Mouse (Mus musculus) megakaryocyte, embryonic 14.5 days (primary cell): ENCODE measurements around the gene Gad2. TPM values are rescaled to one million over a fixed set of nuclear protein-coding genes. Genes with fewer than 3 reads are reported as not detected.
A peak's percentile ranks its signal among the peaks of the same experiment; 100 is the strongest.

Experiments used
- H3K27me3 ChIP-seq: replicated peaks from 2 replicates; pipeline ENCODE3; 2012; ENCODE audit warnings: inconsistent platforms
- H3K36me3 ChIP-seq: replicated peaks from 2 replicates; pipeline ENCODE3; 2012; ENCODE audit warnings: low read length, inconsistent platforms, mixed read lengths
- H3K4me1 ChIP-seq: 2 replicates; pipeline ENCODE4 v1.6.1; 2012; ENCODE audit warnings: inconsistent platforms
- H3K4me3 ChIP-seq: replicated peaks from 2 replicates; pipeline ENCODE3; 2012; ENCODE audit warnings: moderate library complexity, mild to moderate bottlenecking, inconsistent platforms
- H3K9me3 ChIP-seq: 2 replicates; pipeline ENCODE4 v1.6.1; 2012; ENCODE audit warnings: inconsistent platforms
- FLI1 ChIP-seq: IDR thresholded peaks from 2 replicates; pipeline ENCODE4 v1.6.1; 2012; ENCODE audit warnings: low read length, inconsistent platforms, mixed read lengths
- GATA1 ChIP-seq: IDR thresholded peaks from 3 replicates; pipeline ENCODE4 v1.6.1; 2012; ENCODE audit warnings: mixed read lengths, low read length, inconsistent platforms, borderline replicate concordance
- polyA plus RNA-seq: library from polyadenylated mRNA; stranded (reverse); fragments of >175 nt; gene quantifications from 2 replicates; pipeline ENCODE4 v1.2.3, GENCODE M21; 2012; ENCODE audit warnings: low replicate concordance; ENCODE audit not compliant: insufficient read depth

Gene Gad2
- polyA plus RNA-seq, 1 experiment, result not detected

DNA sequence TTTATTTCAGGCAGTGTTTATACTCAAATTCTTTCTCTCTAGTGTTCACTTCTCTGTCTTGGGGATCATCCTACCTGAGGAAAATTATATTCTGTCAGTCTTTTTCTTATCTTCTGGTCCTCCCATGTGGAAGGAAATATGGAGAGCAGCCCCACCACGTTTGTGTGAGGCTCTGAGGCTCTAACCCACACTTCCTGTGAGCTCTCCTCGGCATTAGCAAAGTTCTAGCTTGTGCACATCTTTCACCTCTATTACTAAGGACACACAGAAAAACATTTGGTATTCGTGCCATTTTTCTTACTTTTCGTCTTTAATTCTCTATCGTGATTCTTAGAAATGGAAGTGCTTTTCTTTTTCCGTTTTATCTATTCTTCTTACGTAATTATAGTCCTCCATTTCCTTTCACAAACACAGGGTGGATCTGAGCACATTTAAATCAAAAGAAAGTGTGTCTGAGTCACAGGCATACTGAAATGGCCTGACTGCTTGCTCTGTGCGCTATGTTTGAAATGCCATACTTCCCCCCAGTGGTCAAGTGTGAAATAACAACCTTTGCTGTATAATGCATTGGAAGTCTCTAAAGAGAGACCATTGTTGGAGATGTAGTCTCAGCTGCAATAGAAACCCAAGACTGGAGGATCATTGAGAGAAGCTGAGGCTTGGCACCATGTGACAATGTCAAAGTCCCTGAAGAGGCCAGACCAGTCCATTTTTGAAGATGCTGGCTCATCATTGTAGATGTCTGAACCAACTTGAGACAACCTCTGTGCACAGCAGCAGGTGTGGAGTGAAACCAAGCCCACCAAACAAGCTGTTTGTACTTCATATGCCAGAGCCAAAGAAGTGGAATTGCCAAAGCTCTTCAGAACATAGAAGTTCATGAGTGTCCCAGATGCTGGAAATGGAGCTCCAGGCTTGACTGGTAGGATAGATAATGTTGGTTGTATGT, 99.8 kb downstream of the Gad2 start:
- Histone ChIP-seq H3K4me1 (peaks cover 21% of the 10 kb centered on the region), H3K4me3 (peak overlapping the region; percentile 68), H3K36me3 (no peaks in the 10 kb centered on the region), H3K9me3 (no peaks in the 10 kb centered on the region), H3K27me3 (no peaks in the 10 kb centered on the region)
- TF ChIP-seq FLI1 (no peak), GATA1 (no peak)

- Histone ChIP-seq H3K4me1 (peaks cover 21% of the 10 kb centered on the region), H3K9me3 (no peaks in the 10 kb centered on the region), H3K27me3 (no peaks in the 10 kb centered on the region), H3K36me3 (no peaks in the 10 kb centered on the region), H3K4me3 (no peak overlapping the region)
- TF ChIP-seq GATA1, result no peak
Measured at GRCm38 (mm10) chr2:22723927-22724534, 102.0 kb downstream of the Gad2 start.

- H3K27me3 ChIP-seq, result no peaks in the 10 kb centered on the region
- H3K9me3 ChIP-seq, result no peaks in the 10 kb centered on the region
- TF ChIP-seq GATA1 (no peak), FLI1 (no peak)
- peaks cover 12% of the 10 kb centered on the region for H3K4me1 ChIP-seq
- no peaks in the 10 kb centered on the region for H3K36me3 ChIP-seq
- H3K4me3 ChIP-seq, result no peak overlapping the region
Measured at GRCm38 (mm10) chr2:22727113-22727512, 105.1 kb downstream of the Gad2 start.

- no peak for TF ChIP-seq GATA1
- no peak for TF ChIP-seq FLI1
- H3K36me3 ChIP-seq, result no peaks in the 10 kb centered on the region
Measured at GRCm38 (mm10) chr2:22736134-22736533, 114.1 kb downstream of the Gad2 start.

DNA sequence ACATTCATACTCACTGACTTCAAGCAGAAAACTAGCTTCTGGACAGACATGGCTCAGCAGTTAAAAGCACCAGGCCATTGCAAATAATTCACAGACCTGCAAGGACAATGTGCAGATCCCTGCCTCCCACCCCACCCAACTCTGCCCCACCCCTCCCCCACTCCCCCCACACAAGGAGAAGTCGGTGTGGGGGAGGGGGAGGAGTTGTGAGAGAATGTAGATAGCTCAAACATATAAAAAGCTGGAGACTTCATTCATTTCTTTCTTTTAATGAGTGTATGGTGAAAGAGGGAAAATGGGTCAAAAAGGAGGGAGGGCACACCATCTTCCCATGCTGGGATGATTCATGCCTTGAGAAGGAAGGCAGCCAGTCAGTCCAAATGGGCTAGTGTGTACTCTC, 117.4 kb downstream of the Gad2 start:
- H3K4me3 ChIP-seq, result no peak overlapping the region
- peaks cover 3% of the 10 kb centered on the region for H3K9me3 ChIP-seq
- H3K4me1 ChIP-seq, result peaks cover 16% of the 10 kb centered on the region
- no peaks in the 10 kb centered on the region for H3K36me3 ChIP-seq
- peaks cover 2% of the 10 kb centered on the region for H3K27me3 ChIP-seq
- TF ChIP-seq FLI1 (no peak), GATA1 (no peak)

More at GRCm38 (mm10) chr2:22736134-22736533, 114.1 kb downstream of the Gad2 start:
- no peak overlapping the region for H3K4me3 ChIP-seq
- H3K27me3 ChIP-seq, result peaks cover under 1% of the 10 kb centered on the region
- peaks cover 3% of the 10 kb centered on the region for H3K9me3 ChIP-seq
- H3K4me1 ChIP-seq, result peaks cover 10% of the 10 kb centered on the region; the same call in 1 of the 2 replicates

- no peaks in the 10 kb centered on the region for H3K36me3 ChIP-seq
- no peak for TF ChIP-seq FLI1
- TF ChIP-seq GATA1, result no peak
- H3K27me3 ChIP-seq, result peaks cover 2% of the 10 kb centered on the region
- peaks cover 3% of the 10 kb centered on the region for H3K9me3 ChIP-seq
- peaks cover 16% of the 10 kb centered on the region for H3K4me1 ChIP-seq
- no peak overlapping the region for H3K4me3 ChIP-seq
Measured at GRCm38 (mm10) chr2:22740441-22740840, 118.4 kb downstream of the Gad2 start.

DNA sequence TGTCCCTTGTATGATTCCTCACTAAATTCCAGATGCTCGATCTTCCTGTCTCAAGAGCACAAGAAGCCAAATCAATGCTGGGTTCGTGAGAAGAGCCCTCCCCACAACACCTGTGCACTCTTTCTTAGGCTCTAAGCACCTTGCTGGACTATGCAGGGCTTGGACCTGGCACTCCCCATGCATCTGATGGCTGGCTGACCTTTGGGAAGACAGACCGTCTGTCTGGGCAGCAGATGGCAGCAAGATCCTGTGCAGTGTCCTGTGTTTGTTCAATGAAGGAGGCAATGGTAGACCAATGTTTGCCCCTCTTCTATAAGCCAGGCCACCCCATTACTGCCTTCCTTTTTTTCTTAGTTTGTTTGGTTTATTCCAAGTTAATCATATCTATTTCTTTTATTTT, 119.2 kb downstream of the Gad2 start:
- Histone ChIP-seq H3K4me3 (no peak overlapping the region), H3K4me1 (peaks cover 16% of the 10 kb centered on the region), H3K9me3 (peaks cover 3% of the 10 kb centered on the region), H3K27me3 (peaks cover 2% of the 10 kb centered on the region), H3K36me3 (no peaks in the 10 kb centered on the region)
- no peak for TF ChIP-seq GATA1
- TF ChIP-seq FLI1, result no peak

Other genes starting within 250 kb of the Gad2 start
- gene Apbb1ip, start 151.9 kb downstream of the Gad2 start, polyA plus RNA-seq, result 35.8 and 36.6 TPM in 2 replicates